Mouse (Mus musculus) E14TG2a.4 (cell line): ENCODE data around the gene Znrf4.

Experiments
- CTCF ChIP-seq: conservative IDR thresholded peaks from 2 replicates; pipeline ENCODE4 v1.5.1; 2014; ENCODE audit warnings: low read length
- NANOG ChIP-seq: IDR thresholded peaks from 2 replicates; pipeline ENCODE4 v1.6.1; 2014; ENCODE audit warnings: borderline replicate concordance, low read length, mixed read lengths
- POU5F1 ChIP-seq: IDR thresholded peaks from 2 replicates; pipeline ENCODE4 v1.6.1; 2014; ENCODE audit warnings: low read length, borderline replicate concordance

DNA sequence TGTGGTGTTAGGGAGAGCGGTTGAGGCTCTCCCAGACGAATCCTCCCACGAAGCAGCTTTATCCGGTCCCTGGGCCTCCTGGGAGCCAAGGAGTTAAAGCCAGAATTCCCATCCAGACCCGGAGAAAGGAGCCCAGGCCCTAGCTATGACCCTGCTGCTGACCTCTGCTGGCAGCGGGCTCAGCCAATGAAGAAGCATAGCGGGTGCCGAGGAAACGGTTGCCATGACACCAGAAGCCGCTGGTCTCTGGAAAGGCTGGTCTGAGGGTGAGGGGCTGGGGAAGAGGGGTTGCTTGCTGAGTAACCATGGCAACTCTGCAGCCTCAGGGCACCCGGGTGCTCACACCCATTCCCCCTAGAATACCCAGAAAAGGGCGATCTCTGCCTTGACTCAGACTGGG, 24.2 kb downstream of the Znrf4 start:
- TF ChIP-seq CTCF (no peak), NANOG (no peak), POU5F1 (no peak)
